Mouse (Mus musculus) myocyte (in vitro differentiated cells): ENCODE results near the gene Golph3l. TPM values are rescaled to one million over a fixed set of nuclear protein-coding genes. Genes with fewer than 3 reads are reported as not detected.

Experiments
- H3K27me3 ChIP-seq: one replicate; pipeline ENCODE4 v1.6.1; 2011; ENCODE audit not compliant: control insufficient read depth, insufficient read depth, insufficient read length
- H3K36me3 ChIP-seq: one replicate; pipeline ENCODE4 v1.6.1; 2011; ENCODE audit not compliant: control insufficient read depth, insufficient read depth
- H3K4me2 ChIP-seq: one replicate; pipeline ENCODE4 v1.6.1; 2011; ENCODE audit warnings: low read depth, control low read depth
- H3K4me3 ChIP-seq: one replicate; pipeline ENCODE4 v1.5.1; 2011; ENCODE audit warnings: mild to moderate bottlenecking, control low read depth, moderate library complexity
- H3K79me2 ChIP-seq: one replicate; pipeline ENCODE4 v1.6.1; 2011; ENCODE audit not compliant: control insufficient read depth, insufficient read depth
- H3ac ChIP-seq: one replicate; pipeline ENCODE4 v1.6.1; 2011; ENCODE audit not compliant: control insufficient read depth, insufficient read length
- CEBPB ChIP-seq: IDR thresholded peaks from 2 replicates; pipeline ENCODE4 v1.6.1; 2011; ENCODE audit warnings: mild to moderate bottlenecking, moderate library complexity; ENCODE audit not compliant: poor library complexity, insufficient read depth, severe bottlenecking
- E2F4 ChIP-seq: IDR thresholded peaks from one replicate; pipeline ENCODE4 v1.6.1; 2011; ENCODE audit warnings: mild to moderate bottlenecking, control low read depth, moderate library complexity; ENCODE audit not compliant: insufficient read depth
- MAX ChIP-seq: IDR thresholded peaks from one replicate; pipeline ENCODE4 v1.6.1; 2011; ENCODE audit warnings: low read depth, mild to moderate bottlenecking, control low read depth
- MYOD1 ChIP-seq, 3 experiments: IDR thresholded peaks; one replicate each; pipeline ENCODE4 v1.6.1; 2011; ENCODE audit warnings: control low read depth in 2 of 3, low read depth in 2 of 3, mild to moderate bottlenecking in 2 of 3, moderate library complexity in 1 of 3; ENCODE audit not compliant: insufficient read length in 2 of 3, control insufficient read depth in 1 of 3
- MYOG ChIP-seq, 3 experiments: IDR thresholded peaks; one replicate each; pipeline ENCODE4 v1.6.1; 2011; ENCODE audit warnings: control low read depth in 2 of 3, low read depth in 2 of 3, mild to moderate bottlenecking in 2 of 3; ENCODE audit not compliant: insufficient read length in 2 of 3, control insufficient read depth in 1 of 3, insufficient read depth in 1 of 3
- POLR2A ChIP-seq: IDR thresholded peaks from one replicate; pipeline ENCODE4 v1.6.1; 2011; ENCODE audit warnings: low read depth, mild to moderate bottlenecking, control low read depth, moderate library complexity; ENCODE audit not compliant: insufficient read length
- POLR2AphosphoS2 ChIP-seq: IDR thresholded peaks from one replicate; pipeline ENCODE4 v1.6.1; 2011; ENCODE audit warnings: low read depth, control low read depth; ENCODE audit not compliant: insufficient read length
- REST ChIP-seq: IDR thresholded peaks from one replicate; pipeline ENCODE4 v1.6.1; 2011; ENCODE audit warnings: mild to moderate bottlenecking, control low read depth, moderate library complexity; ENCODE audit not compliant: insufficient read depth, insufficient read length
- SRF ChIP-seq: IDR thresholded peaks from one replicate; pipeline ENCODE4 v1.6.1; 2011; ENCODE audit warnings: low read depth; ENCODE audit not compliant: control insufficient read depth, insufficient read length
- TCF12 ChIP-seq: IDR thresholded peaks from one replicate; pipeline ENCODE4 v1.6.1; 2011; ENCODE audit warnings: mild to moderate bottlenecking, control low read depth; ENCODE audit not compliant: poor library complexity, insufficient read depth, severe bottlenecking
- TCF3 ChIP-seq: IDR thresholded peaks from one replicate; pipeline ENCODE4 v1.6.1; 2011; ENCODE audit warnings: low read depth, control low read depth; ENCODE audit not compliant: insufficient read length
- USF1 ChIP-seq: IDR thresholded peaks from one replicate; pipeline ENCODE4 v1.6.1; 2011; ENCODE audit warnings: low read depth, mild to moderate bottlenecking, control low read depth, moderate library complexity
- polyA plus RNA-seq: library from polyadenylated mRNA; unstranded; fragments of >200 nt; fragmentation: generic; extraction: Trizol; gene quantifications from one replicate; pipeline ENCODE4 v1.2.1, GENCODE M21; 2012; ENCODE audit warnings: missing spikeins

Gene Golph3l
- polyA plus RNA-seq, 1 experiment = 4.4 TPM

DNA sequence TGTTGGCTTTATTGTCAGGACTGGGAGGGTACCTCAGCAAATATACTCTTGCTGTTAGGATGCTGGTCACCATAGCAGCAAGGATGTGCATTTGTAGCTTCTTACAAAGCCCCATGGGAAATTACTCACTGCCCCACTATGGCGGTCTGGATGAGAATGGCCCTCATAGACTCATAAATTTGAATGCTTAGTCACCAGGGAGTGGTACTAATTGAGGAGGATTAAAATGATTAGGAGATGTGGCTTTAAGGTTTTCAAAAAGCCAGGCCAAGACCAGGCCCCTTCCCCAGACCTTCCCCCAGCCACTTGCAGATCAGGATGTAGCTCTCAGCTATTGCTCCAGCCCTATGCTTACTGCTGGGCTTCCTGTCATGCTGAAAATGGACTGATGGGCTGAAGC is 38.6 kb upstream of the Golph3l start:
- TF ChIP-seq POLR2A = no peak
- no peak for TF ChIP-seq E2F4
- TF ChIP-seq CEBPB = no peak
- no peak for TF ChIP-seq SRF
- TF ChIP-seq TCF3 = no peak
- TF ChIP-seq POLR2AphosphoS2 = no peak
- TF ChIP-seq MAX = no peak
- no peak for TF ChIP-seq MYOD1 (IDR thresholded peaks at IDR 0.05; ENCODE audit: control insufficient read depth in 1 of 3, insufficient read length in 2 of 3, low read depth in 2 of 3)
- TF ChIP-seq REST = no peak
- TF ChIP-seq TCF12 = no peak
- TF ChIP-seq MYOG (IDR thresholded peaks at IDR 0.05; ENCODE audit: control insufficient read depth in 1 of 3, insufficient read depth in 1 of 3, insufficient read length in 2 of 3, low read depth in 2 of 3) = no peak
- TF ChIP-seq USF1 = no peak
- Histone ChIP-seq H3K79me2 (no peaks in the 10 kb centered on the region), H3K4me3 (no peak overlapping the region), H3K27me3 (no peaks in the 10 kb centered on the region), H3K36me3 (no peaks in the 10 kb centered on the region), H3K4me2 (no peak overlapping the region), H3ac (no peak overlapping the region)

DNA sequence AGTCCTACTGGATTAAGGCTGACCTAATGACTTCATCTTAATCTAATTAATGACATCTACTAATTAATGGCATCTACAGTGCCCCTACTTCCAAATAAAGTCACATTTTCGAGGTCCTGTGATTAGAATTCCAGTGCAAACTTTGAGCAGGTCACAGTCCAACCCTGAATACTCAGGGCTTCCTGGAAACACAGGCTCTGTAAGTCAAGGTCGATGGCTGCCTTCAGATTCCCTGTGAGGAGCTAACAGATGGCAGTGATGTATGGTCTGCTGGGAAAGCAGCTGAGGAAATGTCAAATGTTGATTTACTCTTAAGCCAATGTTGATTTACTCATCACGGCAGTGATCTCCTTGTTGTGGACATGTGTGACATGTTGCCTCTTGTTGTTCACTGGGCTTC is 34.7 kb upstream of the Golph3l start:
- no peak overlapping the region for H3K4me2 ChIP-seq
- H3K4me3 ChIP-seq = no peak overlapping the region
- H3K36me3 ChIP-seq = no peaks in the 10 kb centered on the region
- no peaks in the 10 kb centered on the region for H3K27me3 ChIP-seq
- H3ac ChIP-seq = no peak overlapping the region
- H3K79me2 ChIP-seq = no peaks in the 10 kb centered on the region
- TF ChIP-seq POLR2A = no peak
- no peak for TF ChIP-seq SRF
- no peak for TF ChIP-seq MAX
- no peak for TF ChIP-seq TCF12
- no peak for TF ChIP-seq USF1
- TF ChIP-seq CEBPB = no peak
- TF ChIP-seq POLR2AphosphoS2 = no peak
- TF ChIP-seq E2F4 = no peak
- TF ChIP-seq MYOD1 (IDR thresholded peaks at IDR 0.05; ENCODE audit: control insufficient read depth in 1 of 3, insufficient read length in 2 of 3, low read depth in 2 of 3) = no peak
- TF ChIP-seq REST = no peak

DNA sequence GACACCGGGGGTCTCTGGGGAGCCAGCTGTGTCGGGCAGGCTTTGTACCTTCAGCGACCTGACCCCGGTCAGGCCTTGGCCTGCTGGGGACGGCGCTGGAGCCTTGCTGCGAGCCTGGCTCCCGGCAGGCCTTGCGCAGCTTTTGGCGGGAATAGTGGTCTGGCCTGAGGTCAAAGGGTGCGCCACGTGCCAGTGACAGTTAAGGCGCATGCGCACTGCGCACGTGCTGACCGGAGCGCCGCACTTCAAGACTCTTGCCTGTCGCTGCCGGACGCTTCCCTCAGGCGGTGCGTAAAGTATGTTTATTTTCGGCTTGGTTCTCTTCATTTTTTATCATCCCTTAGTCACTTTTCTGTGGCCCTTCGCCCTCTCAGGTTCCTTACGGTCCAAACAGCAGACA is 29.3 kb upstream of the Golph3l start, which contains the start of gene Hormad1:
Gene Hormad1 (plus strand): TSS at position 241 of the 400 bp plus-strand sequence.
- Histone ChIP-seq H3K4me3 (no peak within 1 kb of the TSS), H3K79me2 (no peaks in the 10 kb centered on the region), H3ac (no peak within 1 kb of the TSS), H3K36me3 (no peaks in the 10 kb centered on the region), H3K4me2 (no peak within 1 kb of the TSS), H3K27me3 (no peaks in the 10 kb centered on the region)
- TF ChIP-seq CEBPB = no peak
- no peak for TF ChIP-seq E2F4
- no peak for TF ChIP-seq POLR2AphosphoS2
- TF ChIP-seq MAX = no peak
- TF ChIP-seq TCF12 = no peak
- TF ChIP-seq USF1 = no peak
- TF ChIP-seq TCF3 = no peak
- no peak for TF ChIP-seq POLR2A
- TF ChIP-seq SRF = no peak

GRCm38 (mm10) chr3:95560738-95561137 is 28.0 kb upstream of the Golph3l start:
- TF ChIP-seq E2F4 (no peak), REST (no peak), POLR2A (no peak), MYOG (IDR thresholded peaks at IDR 0.05; ENCODE audit: control insufficient read depth in 1 of 3, insufficient read depth in 1 of 3, insufficient read length in 2 of 3, low read depth in 2 of 3) (no peak), MYOD1 (IDR thresholded peaks at IDR 0.05; ENCODE audit: control insufficient read depth in 1 of 3, insufficient read length in 2 of 3, low read depth in 2 of 3) (no peak), USF1 (no peak), SRF (no peak), POLR2AphosphoS2 (no peak), MAX (no peak), TCF3 (no peak), CEBPB (no peak), TCF12 (no peak)
- Histone ChIP-seq H3ac (no peak overlapping the region), H3K36me3 (no peaks in the 10 kb centered on the region), H3K79me2 (no peaks in the 10 kb centered on the region), H3K27me3 (no peaks in the 10 kb centered on the region), H3K4me2 (no peak overlapping the region), H3K4me3 (no peak overlapping the region)

DNA sequence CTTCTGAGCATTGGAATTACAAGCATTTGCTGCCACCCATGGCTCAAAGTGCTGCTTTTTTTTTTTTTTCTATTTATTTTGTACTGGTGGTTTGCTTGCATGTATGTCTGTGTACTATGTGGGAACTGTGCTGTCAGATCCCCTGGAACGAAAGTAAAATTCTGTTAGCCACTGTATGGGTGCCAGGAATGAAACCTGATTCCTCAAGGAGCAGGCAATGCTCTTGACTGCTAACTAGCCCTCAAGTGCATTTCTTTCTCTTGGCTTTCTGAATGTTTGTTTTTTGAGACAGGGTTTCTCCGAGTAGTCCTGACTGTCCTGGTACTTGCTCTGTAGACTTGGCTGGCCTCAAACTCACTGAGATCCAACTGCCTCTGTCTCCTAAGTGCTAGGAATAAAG is 26.9 kb upstream of the Golph3l start:
- no peaks in the 10 kb centered on the region for H3K36me3 ChIP-seq
- H3K27me3 ChIP-seq = no peaks in the 10 kb centered on the region
- H3ac ChIP-seq = no peak overlapping the region
- no peaks in the 10 kb centered on the region for H3K79me2 ChIP-seq
- H3K4me3 ChIP-seq = no peak overlapping the region
- TF ChIP-seq SRF (no peak), MYOD1 (IDR thresholded peaks at IDR 0.05; ENCODE audit: control insufficient read depth in 1 of 3, insufficient read length in 2 of 3, low read depth in 2 of 3) (no peak), REST (no peak), TCF3 (no peak)
- H3K4me2 ChIP-seq = peak overlapping the region; percentile 31
